Mouse (Mus musculus) ES-Bruce4 (cell line): ENCODE data around the gene Slc9a9.

Source experiments
- CTCF ChIP-seq: IDR thresholded peaks from one replicate; pipeline ENCODE4 v1.8.1; 2011; ENCODE audit warnings: low read depth, low read length
- EP300 ChIP-seq: IDR thresholded peaks from 2 replicates; pipeline ENCODE4 v1.6.1; 2011; ENCODE audit warnings: low read depth, low read length; ENCODE audit not compliant: insufficient read depth

GRCm38 (mm10) chr9:94856093-94856492 lies 186.4 kb downstream of the Slc9a9 start:
- TF ChIP-seq CTCF (no peak), EP300 (no peak)
